Mouse (Mus musculus) gastrocnemius, adult 18-20 months (tissue): ENCODE data around the gene Nell1. TPM values are rescaled to one million over a fixed set of nuclear protein-coding genes. Genes with fewer than 3 reads are reported as not detected.

ENCODE experiments used
- DNase-seq: peaks from one replicate; pipeline ENCODE4 v3.0.0; 2021; ENCODE audit warnings: low spot score
- total RNA-seq, 2 experiments: library from RNA; stranded (reverse); gene quantifications; 2 replicates each; pipeline ENCODE4 v1.2.3; 2021

Gene Nell1
- total RNA-seq, 2 experiments from 2014 or later, result 0.17 TPM; not detected in 1

DNA sequence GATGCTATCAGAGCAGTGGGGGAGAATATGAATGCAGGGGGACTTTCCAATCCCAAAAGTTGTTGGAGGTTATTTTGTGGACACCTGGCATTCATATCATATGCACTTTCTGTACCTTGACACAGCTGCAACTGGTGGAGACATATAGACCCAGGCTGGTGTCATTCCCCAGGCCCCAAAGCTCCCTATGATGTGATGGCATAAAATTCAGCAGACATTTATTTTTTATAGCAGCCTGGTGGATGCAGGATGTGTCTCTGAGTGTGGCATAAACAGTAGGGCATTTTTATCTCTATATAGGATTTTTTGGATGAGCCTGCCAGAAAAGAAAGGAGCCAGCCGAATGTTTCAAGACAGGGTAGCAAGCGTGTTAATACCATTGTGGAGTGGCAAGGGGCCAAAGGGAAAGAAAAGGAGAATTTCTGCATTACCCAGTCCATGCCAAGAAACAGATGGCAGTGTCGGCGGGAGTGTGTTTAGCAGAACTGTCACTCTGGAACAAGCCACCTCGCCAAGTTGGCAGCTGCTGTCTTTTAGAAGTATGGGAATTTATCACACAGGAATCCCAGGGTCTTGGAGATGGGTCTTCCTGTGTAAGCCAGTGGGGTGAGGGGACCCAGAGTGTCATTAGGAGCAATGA lies 267.1 kb downstream of the Nell1 start:
- DNase-seq, result no peak

DNA sequence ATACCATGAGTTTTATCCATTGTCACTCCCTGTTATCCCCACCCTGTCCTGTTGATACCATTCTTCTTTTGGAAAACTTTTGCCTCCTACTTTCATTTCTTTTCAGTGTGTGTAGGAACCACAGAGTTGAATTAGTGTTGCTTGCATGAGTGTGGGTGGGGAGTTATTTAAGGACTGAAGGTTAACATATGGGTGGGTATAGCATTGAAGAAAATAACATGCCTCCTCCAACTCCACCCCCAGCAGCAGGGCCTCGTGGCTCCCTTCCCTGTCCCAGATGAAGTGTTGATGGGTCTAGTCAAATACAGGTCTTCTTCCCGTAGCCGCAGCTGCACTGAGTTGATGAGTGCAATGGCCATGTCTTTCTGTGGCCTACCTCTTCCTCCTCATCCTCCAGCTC lies 278.5 kb downstream of the Nell1 start:
- DNase-seq, result no peak

DNA sequence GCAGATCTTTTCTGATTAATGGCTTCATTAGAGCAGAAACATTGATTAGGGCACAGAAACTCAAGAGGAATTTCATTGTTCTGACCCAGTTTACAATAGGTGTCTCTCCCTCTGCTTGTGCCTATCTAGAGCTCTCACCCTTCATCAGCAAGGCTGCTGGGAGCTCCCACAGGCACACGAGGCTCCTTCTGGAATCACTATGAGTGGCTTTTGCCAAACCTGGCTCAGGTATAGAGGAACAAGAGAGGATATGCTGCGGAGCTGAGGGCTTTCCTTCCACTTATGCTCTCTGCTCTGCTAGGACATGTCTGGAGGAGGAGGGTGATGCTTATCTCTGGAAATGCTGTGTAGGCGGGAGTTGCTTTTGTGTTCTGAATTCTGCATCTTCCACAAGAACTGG lies 285.4 kb downstream of the Nell1 start:
- DNase-seq, result no peak

DNA sequence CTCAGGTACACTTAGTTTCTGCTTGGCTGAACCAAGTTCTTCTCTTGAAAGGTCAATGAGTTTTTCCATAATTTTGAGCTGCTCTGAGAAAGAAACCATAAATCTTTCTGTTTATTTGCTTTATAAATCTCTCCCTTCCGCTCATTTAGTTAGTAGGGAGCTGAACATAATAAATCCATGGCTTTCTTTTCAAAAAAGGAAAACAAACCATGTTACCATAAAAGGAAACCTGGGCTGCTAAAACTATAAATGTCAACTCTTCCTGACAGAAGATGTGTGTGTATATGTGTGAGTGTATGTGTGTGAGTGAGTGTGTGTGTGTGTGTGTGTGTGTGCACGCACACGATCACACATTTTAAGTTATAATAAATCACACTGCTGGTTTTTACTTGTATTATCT lies 320.8 kb downstream of the Nell1 start:
- DNase-seq, result no peak

DNA sequence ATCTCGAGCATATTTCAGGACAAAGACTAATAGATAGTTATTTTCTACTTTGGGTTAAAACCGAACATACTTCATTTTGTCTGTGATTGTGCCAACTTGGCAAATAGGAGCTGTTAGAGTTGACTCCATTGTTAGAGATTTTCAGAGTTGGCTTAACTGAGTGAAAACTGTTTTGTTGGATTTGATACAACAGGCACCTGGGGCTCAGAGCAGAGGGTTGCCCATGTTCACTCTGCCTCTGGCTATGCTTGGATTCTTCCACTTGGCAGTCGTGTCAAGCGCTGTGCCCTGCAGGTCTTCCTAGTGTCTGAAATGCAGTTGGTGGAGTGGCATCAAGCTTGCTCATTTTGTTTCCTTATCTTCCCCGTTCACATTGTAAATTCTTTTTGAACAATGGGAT lies 363.6 kb downstream of the Nell1 start:
- DNase-seq, result no peak

DNA sequence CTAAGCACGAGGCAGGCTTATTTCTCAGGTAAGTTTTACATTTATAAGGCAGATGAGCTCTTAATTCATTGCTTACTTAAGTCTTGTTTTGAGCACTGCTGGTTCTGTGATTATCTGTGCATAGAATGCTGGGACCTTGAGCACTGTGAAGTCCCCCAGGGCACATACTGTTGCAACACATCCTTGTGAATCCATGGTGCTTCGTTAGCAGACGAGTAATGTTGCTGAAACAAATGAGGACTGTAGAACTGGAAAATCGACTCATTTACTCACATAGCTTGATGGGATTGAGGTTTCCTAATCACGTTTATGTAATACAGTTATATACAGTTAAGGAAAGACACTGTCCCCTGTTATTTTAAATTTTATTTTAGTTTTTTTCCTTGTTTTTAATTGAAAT lies 364.1 kb downstream of the Nell1 start:
- DNase-seq, result no peak

DNA sequence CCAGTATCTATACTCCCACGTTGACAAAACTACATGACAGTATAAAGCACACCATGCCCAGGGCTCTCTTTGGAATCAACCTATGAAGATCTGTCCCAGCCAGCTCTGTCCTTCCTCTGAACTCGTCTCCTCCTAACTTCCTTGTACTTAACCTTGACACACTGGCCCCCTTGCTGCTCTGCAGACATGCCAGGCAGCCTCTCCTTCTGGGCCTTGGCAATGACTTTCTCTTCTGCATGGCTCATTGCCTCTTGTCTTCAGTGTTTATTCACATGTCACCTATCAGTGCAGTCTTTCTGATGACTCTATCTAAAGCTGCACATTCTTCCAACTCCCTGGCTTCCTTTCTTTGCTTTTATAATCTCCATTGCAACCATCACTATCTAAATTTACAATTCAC lies 376.9 kb downstream of the Nell1 start:
- no peak for DNase-seq

DNA sequence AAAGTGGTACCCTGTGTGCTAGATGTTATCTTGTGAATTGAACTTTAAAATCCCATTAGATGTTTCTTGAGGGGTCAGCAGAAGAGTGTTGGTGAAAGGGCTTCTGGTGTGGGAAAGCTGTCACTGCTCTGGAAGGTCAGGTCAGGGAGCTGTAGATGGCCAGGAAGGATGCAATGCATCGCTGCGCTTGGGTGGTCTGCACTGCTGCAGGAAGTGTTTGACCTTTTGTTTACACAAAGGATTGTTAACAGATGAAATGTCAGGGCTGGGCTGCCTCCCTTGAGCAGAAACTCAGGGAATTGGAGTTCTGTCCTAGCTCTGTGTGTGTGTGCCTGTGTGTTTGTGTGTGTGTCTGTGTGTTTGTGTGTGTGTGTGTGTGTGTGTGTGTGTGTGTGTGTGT lies 382.5 kb downstream of the Nell1 start:
- no peak for DNase-seq

DNA sequence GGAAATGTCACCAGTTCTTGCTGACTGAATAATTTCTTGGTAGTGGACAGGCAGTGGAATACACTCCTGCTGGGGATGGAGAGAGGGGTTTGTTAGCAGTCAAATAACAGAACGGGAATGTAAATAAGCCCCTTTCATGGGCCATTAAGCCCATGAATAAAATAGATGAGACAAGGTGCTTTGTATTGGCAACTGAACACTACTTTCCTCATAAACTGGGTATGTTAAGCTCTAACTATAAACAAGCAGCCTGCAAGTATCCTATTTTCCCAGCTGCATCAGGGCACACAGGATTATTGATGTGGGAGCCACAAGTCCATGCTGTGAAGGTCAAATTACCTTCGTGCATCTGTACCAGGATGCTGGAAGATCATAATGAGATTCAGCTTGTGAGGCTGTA lies 387.4 kb downstream of the Nell1 start:
- no peak for DNase-seq

DNA sequence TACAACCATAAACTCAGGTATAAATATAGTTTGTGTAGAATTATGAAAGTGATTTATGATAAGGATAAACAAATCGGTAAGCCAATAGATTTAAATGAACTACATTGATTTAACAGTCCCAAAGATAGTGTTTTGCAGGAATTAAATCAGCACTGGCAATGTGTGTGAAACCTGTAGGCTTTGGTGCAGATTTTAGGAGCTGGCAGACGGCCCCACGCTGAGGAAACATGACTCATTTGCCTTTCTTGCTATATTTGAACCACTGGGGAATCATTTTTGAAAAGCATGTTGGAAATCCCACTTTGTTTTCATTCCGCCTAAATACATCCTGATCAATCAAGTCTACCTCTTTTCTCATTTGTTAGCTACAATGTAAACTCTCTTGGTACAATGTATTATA lies 400.2 kb downstream of the Nell1 start:
- DNase-seq, result no peak

DNA sequence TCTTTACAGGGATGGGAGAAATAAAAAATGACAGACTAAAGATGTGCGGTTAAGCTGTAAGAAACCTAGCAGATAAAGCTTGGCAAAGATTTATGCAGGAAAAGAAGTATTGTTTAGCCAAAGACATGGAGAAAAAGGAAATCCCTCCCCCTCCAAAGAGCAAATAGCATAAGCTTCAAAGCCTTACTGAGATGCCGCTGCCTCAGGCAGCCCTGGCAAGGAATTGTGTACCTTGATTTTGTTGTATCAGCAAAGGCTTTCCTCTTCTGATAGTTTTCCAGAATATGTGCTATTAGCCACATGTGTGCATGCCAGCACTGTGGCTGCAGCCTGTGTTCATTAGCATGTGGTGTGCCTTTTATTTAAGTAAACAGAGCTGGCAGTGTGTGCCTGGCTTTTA lies 435.8 kb downstream of the Nell1 start:
- no peak for DNase-seq

DNA sequence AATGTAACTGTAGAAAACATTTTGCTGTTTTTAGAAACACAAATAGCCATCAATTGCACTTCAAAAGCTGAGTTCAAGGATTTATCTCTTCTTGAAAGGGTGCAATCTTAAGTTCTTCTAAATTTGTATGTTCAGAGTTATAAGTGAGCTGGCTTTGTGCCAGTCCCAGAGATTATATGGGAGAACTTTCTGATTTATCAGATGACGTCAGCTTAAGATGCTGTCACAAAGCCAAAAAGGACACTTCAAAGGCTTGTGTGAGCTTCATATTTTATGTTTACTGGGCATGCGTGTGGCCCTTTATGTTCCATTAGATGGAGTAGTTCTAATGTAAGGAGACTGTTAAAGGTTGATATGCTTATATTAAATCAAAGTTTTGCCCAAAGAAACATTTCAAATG lies 445.3 kb downstream of the Nell1 start:
- DNase-seq, result no peak

DNA sequence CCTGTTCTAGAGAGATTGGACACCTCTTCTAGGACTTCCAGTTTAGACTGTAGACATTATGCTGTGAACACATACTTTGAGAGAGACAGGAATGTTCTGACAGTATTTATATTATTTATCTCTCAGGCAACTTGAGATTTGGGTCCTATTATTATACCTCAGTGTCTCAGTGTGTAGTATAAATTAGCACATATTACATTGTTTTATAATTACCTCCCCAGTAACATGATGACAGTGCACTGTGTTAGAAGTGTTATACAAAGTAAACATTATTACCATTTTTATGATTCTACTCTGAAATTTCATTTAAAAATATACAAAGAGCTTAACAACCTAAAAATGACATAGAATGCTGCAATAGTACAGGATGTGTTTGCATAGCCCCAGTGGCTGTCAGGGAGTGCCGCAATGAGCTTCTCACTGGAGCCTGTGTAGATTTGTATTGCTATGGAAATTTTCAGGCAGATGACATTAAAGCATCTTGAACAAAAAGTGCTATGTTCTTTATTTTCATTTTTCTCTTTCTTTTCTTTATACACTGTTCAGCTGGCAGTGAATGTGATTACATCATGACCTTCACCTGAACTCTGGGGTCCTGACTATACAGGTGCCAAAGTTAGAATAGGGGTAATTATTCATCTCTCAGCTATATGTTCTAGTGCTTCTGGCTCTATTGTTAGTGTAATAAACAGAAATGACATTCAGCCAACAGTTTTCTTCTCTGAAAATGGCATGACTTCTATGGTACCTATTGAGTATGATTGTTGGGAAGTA lies 447.9 kb downstream of the Nell1 start:
- no peak for DNase-seq

DNA sequence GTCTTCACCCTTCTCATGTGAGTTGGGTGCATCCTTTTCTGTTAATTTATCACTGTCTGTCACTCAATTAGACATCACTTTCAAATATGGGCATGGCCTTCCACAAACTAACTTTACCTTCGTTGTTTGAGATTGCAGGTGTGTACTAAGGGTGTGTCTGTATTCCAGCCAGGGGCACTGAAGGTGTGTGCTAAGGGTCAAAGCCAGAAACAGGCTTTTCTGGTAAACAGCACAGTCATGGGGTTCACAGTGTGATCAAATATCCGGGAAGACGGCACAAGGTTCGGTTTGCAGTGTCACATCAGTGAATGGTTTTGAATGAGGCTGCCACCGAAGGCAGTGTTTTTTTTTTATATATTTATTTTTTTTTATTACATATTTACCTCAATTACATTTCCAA lies 455.1 kb downstream of the Nell1 start:
- no peak for DNase-seq

DNA sequence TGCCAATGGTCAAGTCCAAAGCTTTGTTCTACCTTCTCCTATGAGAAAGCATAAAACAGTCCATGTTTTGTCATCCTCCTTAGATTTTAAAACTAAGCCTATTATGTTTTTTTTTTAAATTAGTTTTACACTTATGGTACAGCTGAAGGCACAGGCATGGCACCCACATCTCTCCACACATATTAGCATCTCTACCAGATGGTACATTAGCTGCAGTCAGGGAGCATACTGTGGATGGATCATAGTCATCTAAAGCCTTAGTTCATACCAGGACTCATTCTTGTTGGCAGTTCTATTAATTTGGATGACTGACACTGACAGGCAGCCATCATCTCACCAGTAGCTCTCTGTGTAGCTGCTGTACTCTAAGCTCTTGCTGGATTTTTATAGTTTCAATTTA lies 466.6 kb downstream of the Nell1 start:
- DNase-seq, result no peak

DNA sequence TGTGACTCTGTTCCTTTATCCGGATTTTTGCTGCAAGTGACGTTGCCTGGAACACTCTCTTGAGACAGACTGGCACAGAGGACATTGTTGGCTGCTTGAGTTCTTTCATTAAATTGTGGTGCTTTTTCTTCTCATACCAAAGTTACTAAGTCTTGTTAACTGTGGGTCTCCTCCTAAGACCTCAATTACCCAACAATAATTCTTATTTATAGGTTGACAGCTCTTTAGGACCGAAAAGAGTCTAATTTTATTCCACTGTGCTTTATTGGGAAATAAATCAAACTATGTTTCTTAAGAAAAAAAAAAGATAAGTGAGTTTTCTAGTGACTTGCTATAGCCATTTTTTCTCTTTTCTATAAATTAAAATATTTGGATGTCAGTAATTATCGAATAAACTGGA lies 472.7 kb downstream of the Nell1 start:
- no peak for DNase-seq

DNA sequence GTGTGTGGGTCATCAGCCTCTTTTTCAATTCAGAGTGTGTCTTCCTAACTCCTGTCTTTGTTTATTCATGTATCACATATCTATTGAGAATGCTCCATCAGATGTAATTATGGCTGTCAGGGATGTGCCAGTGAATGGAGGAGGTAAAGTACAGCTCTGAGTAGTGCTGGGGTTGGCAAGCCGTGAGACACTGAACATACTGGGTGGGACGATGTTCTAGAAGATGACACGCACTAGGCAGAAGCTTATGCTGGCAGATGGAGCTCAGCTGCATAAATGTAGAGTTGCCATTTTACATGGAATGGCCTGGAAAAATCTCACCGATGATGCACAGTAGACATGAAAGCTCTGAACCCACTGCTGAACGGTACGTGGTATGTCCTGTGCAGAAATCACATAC lies 493.1 kb downstream of the Nell1 start:
- DNase-seq, result no peak

DNA sequence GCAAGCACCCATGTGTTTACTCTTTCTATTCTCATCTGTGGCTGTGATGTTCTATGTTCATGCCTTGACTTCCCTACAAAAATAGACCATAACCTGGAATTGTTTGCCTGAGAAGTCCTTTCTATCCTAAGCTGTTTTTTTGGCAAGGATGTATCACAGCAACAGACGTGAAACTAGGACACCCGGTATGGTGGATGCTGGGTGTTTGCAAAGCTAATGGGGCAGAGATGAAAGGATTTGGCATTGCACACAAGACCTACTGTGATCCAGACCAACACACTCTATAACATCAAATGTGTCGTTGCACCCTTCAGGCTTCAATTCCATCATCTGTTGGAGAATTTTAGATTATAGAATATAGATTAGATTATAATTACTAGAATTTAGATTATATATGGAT lies 495.9 kb downstream of the Nell1 start:
- DNase-seq, result no peak

DNA sequence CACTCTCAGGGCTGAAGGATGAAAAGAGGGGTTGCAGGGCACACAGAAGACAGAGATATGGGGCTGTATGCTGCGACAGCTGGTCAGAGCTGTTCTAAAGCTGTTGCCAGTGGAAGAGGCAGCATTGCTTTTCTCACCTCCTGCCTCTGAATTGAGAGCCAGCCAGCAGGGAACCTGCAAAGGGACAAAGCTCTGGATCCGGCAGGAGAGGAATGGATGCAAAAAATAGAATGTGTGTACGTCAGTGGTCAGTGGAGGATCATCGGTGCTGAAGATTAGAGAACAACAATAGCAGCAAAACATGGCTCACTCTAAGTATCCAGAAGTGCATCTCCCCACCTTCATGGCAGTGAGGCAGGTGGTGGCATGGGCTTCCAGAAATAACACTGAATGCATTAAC lies 507.3 kb downstream of the Nell1 start:
- no peak for DNase-seq

DNA sequence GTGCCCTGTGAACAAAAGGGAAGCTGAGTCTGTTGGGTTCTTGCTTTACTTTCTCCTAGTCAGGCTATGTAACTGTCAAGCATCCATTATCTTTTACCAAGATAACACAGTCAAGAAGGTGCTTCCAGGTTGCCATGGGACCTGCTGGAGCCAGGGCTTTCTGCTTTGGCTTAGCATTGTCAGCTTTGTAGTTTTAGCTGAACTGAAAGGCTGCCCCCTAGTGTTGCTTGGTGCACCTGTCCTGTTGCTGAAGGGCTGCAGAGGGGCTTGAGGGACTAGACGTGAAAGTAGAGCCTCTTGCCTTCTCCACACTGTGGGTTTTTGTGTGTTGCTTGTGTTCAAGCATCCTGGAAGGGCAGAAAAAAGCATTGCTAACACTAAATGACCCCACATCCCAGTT lies 510.6 kb downstream of the Nell1 start:
- no peak for DNase-seq

DNA sequence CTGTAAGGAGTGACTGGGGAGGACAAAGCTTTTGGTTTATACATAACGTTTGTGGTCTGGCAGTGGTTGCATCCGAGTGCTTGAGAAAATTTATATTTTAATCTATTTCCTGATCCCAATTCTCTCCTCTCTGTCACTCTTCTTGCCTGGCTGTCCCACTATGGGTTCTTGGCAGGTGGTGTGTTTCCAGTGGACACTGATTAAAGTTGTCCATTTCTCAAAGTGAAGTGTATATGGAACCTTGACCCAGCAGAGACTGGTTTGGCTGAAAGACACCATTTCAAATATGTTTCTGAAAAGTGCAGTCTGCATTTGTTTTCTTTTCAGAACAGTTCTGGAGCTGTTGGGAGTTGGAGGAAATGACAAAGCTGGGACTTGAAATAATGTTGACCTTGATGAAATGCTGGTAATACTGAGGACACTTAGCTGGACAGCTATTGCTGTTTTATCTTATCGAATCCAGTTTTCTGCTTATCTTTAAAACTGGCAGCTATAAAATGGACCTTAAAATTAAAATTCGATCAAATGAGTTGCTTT lies 512.3 kb downstream of the Nell1 start:
- no peak for DNase-seq

DNA sequence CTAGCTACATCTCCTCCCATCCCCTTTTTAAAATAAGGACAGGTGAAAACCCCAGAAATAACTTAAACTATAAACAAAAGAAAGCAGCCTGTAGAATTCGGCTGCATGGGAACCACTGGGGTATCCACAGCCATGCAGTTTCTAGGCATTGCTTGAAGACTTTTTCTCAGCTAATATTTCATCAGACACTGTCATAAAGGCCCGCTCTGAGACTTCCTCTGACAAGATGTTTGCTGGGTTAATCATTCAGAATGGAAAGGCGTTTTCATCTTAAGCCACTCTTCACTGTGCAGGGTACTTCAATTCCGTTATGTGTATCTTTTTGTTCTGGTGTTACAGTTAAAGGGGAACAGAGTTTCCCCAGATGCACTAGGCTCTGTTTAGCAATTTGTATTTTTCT lies 526.9 kb downstream of the Nell1 start:
- no peak for DNase-seq

DNA sequence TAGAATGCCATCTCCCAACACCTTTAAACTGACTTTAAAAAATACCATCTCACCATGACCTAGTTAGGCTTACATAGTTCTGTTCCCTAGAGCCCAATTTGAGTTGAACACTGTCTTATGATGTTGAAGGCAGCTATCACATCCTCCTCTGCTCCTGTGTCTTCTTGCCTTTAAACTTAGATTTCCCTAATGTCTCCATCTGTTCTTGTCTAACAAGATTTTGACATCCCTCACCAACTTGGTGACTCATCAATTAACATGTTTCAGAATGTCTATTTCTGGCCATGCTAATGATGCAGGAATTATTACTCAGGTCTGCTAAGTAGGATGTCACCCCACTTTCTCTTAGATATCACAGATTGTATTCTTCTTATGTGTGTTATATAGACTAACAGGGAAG lies 532.4 kb downstream of the Nell1 start:
- DNase-seq, result no peak
